Mouse (Mus musculus): ENCODE results near the gene Wnt3a.

DNA sequence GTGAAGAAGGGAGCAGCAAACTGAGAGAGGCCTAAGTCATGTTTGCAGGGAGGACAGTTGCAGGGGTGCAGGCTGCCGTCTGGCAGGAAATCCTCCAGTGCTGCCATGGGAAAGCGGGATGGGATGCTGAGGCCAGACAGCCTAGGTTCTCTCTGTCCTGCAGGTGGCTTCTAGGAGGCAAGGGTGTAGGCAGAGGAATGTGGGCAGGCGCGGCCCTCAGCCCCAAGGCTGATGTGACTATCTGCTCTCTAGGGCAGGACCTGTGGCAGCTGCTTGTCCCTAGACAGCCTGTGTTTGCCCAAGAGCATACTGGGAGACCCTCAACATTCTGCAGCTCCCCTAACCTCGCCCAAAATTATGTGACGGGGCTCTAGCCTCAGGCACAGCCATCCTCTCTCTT, 23.8 kb downstream of the Wnt3a start:
- TF ChIP-seq SMC3 (IDR thresholded peaks at IDR 0.05; ENCODE audit: low read depth, low read length) (no peak), USF1 (IDR thresholded peaks at IDR 0.05; ENCODE audit: low read depth, low read length) (no peak), CTCF (IDR thresholded peaks at IDR 0.05 in 2 of 3, conservative IDR thresholded peaks at IDR 0.05 in 1 of 3; ENCODE audit: control insufficient read depth in 1 of 3, insufficient read depth in 1 of 3, low read depth in 2 of 3, low read length in 3 of 3, poor library complexity in 1 of 3, severe bottlenecking in 1 of 3) (no peak), BHLHE40 (IDR thresholded peaks at IDR 0.05; ENCODE audit: borderline replicate concordance, low read depth, low read length) (no peak), JUND (IDR thresholded peaks at IDR 0.05; ENCODE audit: low read depth, low read length) (no peak), POLR2AphosphoS5 (IDR thresholded peaks at IDR 0.05; ENCODE audit: borderline replicate concordance, low read depth, low read length) (no peak), GABPA (IDR thresholded peaks at IDR 0.05; ENCODE audit: low read depth, low read length) (no peak), KAT2A (conservative IDR thresholded peaks at IDR 0.05; ENCODE audit: low read depth, low read length) (no peak), POLR2A (IDR thresholded peaks at IDR 0.05; ENCODE audit: control insufficient read depth in 1 of 2, insufficient read depth in 1 of 2, low read depth in 1 of 2, low read length in 2 of 2, poor library complexity in 1 of 2) (no peak), ZKSCAN1 (IDR thresholded peaks at IDR 0.05; ENCODE audit: low read depth, low read length) (no peak), ZMIZ1 (IDR thresholded peaks at IDR 0.05; ENCODE audit: low read depth, low read length) (no peak), SIN3A (IDR thresholded peaks at IDR 0.05; ENCODE audit: low read length) (no peak)

Data from MEL (cell line).